8 mouse cellular contexts compared by ENCODE assay signal in the genomic region with DNA sequence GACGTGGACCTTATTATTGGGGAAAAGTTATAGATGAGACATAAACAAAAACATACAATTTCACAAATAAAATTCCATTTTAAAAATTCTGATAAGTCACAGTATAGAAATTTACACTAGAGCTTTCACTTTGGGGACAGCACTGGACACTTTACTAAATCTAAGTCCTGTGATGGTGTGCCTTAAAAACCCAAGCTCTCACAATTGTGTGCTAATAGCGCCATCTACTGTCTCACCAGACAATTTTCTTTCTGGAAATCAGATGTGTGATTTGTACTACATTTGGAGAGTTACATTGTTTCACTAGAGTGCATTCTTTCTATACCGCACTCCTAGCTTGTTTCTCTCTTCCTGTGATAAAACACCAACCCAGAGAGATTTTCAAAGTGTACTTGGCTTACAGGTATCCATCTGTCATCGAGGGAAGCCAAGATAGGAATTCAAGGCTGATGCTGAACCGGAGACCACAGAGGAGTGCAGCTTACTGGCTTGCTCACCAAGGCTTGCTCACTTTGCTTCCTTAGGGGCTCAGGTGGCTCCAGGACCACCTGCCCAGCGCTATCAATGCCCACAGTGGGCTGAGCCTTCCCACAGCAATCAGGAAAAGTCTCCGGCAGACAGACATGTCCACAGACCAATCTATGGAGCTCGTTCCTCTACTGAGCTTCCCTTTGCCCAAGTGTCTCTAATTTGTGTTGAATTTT. TPM values are rescaled to one million over a fixed set of nuclear protein-coding genes. Genes with fewer than 3 reads are reported as not detected.
DNase-seq lines count a peak whose midpoint lies in the region; ATAC-seq lines count a peak whose summit lies in the region.

No protein-coding gene starts in this region.

- H3K4me2 ChIP-seq in forebrain, embryonic 13.5 days = no peak overlapping the region
- H3K4me2 ChIP-seq in neural tube, embryonic 11.5 days (ENCODE audit: low read depth) = no peak overlapping the region
- no peak overlapping the region for H3K4me2 ChIP-seq in lung, embryonic 15.5 days

- no peaks in the 10 kb centered on the region for H3K27me3 ChIP-seq in forebrain, embryonic 13.5 days
- H3K27me3 ChIP-seq in forebrain, embryonic 10.5 days (ENCODE audit: poor library complexity, severe bottlenecking) = no peaks in the 10 kb centered on the region
- no peaks in the 10 kb centered on the region for H3K27me3 ChIP-seq in neural tube, embryonic 11.5 days (ENCODE audit: control insufficient read depth, insufficient read depth, low read length)
- H3K27me3 ChIP-seq in lung, embryonic 15.5 days = no peaks in the 10 kb centered on the region; the same call in 1 of the 2 replicates

- no peak for DNase-seq in forebrain, embryonic 10.5 days (ENCODE audit: extremely low spot score, low spot score)
- DNase-seq in neural tube, embryonic 11.5 days (ENCODE audit: low spot score) = no peak
- no peak for DNase-seq in neural tube, embryonic 10.5 days (ENCODE audit: extremely low spot score, low spot score)
- no peak for DNase-seq in spleen, adult 12 weeks (ENCODE audit: low spot score)
- no peak for DNase-seq in layer of hippocampus, postnatal 36 days

- H3K9ac ChIP-seq in forebrain, embryonic 13.5 days = no peak overlapping the region
- no peak overlapping the region for H3K9ac ChIP-seq in neural tube, embryonic 11.5 days (ENCODE audit: low read length)
- H3K9ac ChIP-seq in lung, embryonic 15.5 days = no peak overlapping the region

- H3K27ac ChIP-seq in forebrain, embryonic 13.5 days = no peak overlapping the region
- H3K27ac ChIP-seq in forebrain, embryonic 10.5 days = no peak overlapping the region
- H3K27ac ChIP-seq in neural tube, embryonic 11.5 days (ENCODE audit: low read depth, low read length) = no peak overlapping the region
- H3K27ac ChIP-seq in lung, embryonic 15.5 days = no peak overlapping the region

- no peak overlapping the region for H3K4me3 ChIP-seq in forebrain, embryonic 13.5 days
- H3K4me3 ChIP-seq in forebrain, embryonic 10.5 days = no peak overlapping the region
- H3K4me3 ChIP-seq in neural tube, embryonic 11.5 days (ENCODE audit: low read depth, low read length) = no peak overlapping the region
- no peak overlapping the region for H3K4me3 ChIP-seq in lung, embryonic 15.5 days

- no peaks in the 10 kb centered on the region for H3K9me3 ChIP-seq in forebrain, embryonic 13.5 days (replicated peaks)
- H3K9me3 ChIP-seq in forebrain, embryonic 10.5 days = no peaks in the 10 kb centered on the region
- no peaks in the 10 kb centered on the region for H3K9me3 ChIP-seq in neural tube, embryonic 11.5 days (ENCODE audit: control insufficient read depth, low read length)
- H3K9me3 ChIP-seq in lung, embryonic 15.5 days = no peaks in the 10 kb centered on the region

- ATAC-seq in forebrain, embryonic 13.5 days = peak; percentile 43; the same call in 1 of the 2 replicates
- ATAC-seq in neural tube, embryonic 11.5 days (ENCODE audit: insufficient read depth, low FRiP score, low TSS enrichment) = peak; percentile 49; the same call in 1 of the 2 replicates
- peak; percentile 83 for ATAC-seq in common myeloid progenitor, adult 5-6 weeks (replicated peaks; ENCODE audit: low read depth, poor library complexity, severe bottlenecking)
- peak; percentile 48; the same call in 1 of the 2 replicates for ATAC-seq in lung, embryonic 15.5 days (ENCODE audit: borderline replicate concordance, extremely low read depth, low FRiP score, low TSS enrichment)

- H3K36me3 ChIP-seq in forebrain, embryonic 13.5 days (ENCODE audit: poor library complexity, severe bottlenecking) = no peaks in the 10 kb centered on the region
- no peaks in the 10 kb centered on the region for H3K36me3 ChIP-seq in forebrain, embryonic 10.5 days (replicated peaks)
- H3K36me3 ChIP-seq in neural tube, embryonic 11.5 days (ENCODE audit: control insufficient read depth, insufficient read depth, low read length) = no peaks in the 10 kb centered on the region
- no peaks in the 10 kb centered on the region for H3K36me3 ChIP-seq in lung, embryonic 15.5 days

- 48% methylated on average over 8 of the region's 8 CpGs for WGBS in forebrain, embryonic 13.5 days
- 56% methylated on average over 8 of the region's 8 CpGs for WGBS in forebrain, embryonic 10.5 days
- WGBS in neural tube, embryonic 11.5 days = 53% methylated on average over 8 of the region's 8 CpGs
- 41% methylated on average over 8 of the region's 8 CpGs for WGBS in lung, embryonic 15.5 days

- no peaks in the 10 kb centered on the region for H3K4me1 ChIP-seq in forebrain, embryonic 13.5 days
- no peaks in the 10 kb centered on the region for H3K4me1 ChIP-seq in forebrain, embryonic 10.5 days
- H3K4me1 ChIP-seq in neural tube, embryonic 11.5 days (ENCODE audit: control insufficient read depth, insufficient read depth, low read length) = no peaks in the 10 kb centered on the region
- H3K4me1 ChIP-seq in lung, embryonic 15.5 days = no peaks in the 10 kb centered on the region

RNA-seq across cellular contexts. Expression of a gene that starts 21.0 kb away (rescaled TPM):
- polyA plus RNA-seq in forebrain, embryonic 13.5 days (2015; fragmentation: Nextera tagmentation; extraction: Ambion mirVana) = 129 and 133 TPM in 2 replicates
- 68.9 and 70.6 TPM in 2 replicates for polyA plus RNA-seq in forebrain, embryonic 10.5 days (2016; fragmentation: Nextera tagmentation; extraction: Ambion mirVana)
- 130 and 133 TPM in 2 replicates for polyA plus RNA-seq in neural tube, embryonic 11.5 days (2014; fragmentation: Nextera tagmentation; extraction: Ambion mirVana)
- 82.6 and 83.3 TPM in 2 replicates for total RNA-seq in common myeloid progenitor, adult 5-6 weeks (2017)
- 68.3 and 68.9 TPM in 2 replicates for polyA plus RNA-seq in lung, embryonic 15.5 days (2015; fragmentation: Nextera tagmentation; extraction: Ambion mirVana)
- 100 to 1,000 TPM in 1 of 2 experiments, 10 to 100 TPM in 1; 93.1 to 101 TPM for total RNA-seq in layer of hippocampus, postnatal 36 days (2021)

RNA-seq across cellular contexts. Expression of a gene that starts 33.3 kb away (rescaled TPM):
- 1.6 and 1.7 TPM in 2 replicates for polyA plus RNA-seq in forebrain, embryonic 13.5 days (2015; fragmentation: Nextera tagmentation; extraction: Ambion mirVana)
- polyA plus RNA-seq in forebrain, embryonic 10.5 days (2016; fragmentation: Nextera tagmentation; extraction: Ambion mirVana) = 0.73 and 1.0 TPM in 2 replicates
- polyA plus RNA-seq in neural tube, embryonic 11.5 days (2014; fragmentation: Nextera tagmentation; extraction: Ambion mirVana) = 1.5 and 1.7 TPM in 2 replicates
- not detected in 2 replicates for total RNA-seq in common myeloid progenitor, adult 5-6 weeks (2017)
- polyA plus RNA-seq in lung, embryonic 15.5 days (2015; fragmentation: Nextera tagmentation; extraction: Ambion mirVana) = 4.8 and 5.3 TPM in 2 replicates
- 1 to 10 TPM; 3.1 to 3.3 TPM for total RNA-seq in layer of hippocampus, postnatal 36 days (2021)
